Mouse (Mus musculus): ENCODE measurements around the gene Zswim4.
A peak's percentile ranks its signal among the peaks of the same experiment; 100 is the strongest.

Gene Zswim4

DNA sequence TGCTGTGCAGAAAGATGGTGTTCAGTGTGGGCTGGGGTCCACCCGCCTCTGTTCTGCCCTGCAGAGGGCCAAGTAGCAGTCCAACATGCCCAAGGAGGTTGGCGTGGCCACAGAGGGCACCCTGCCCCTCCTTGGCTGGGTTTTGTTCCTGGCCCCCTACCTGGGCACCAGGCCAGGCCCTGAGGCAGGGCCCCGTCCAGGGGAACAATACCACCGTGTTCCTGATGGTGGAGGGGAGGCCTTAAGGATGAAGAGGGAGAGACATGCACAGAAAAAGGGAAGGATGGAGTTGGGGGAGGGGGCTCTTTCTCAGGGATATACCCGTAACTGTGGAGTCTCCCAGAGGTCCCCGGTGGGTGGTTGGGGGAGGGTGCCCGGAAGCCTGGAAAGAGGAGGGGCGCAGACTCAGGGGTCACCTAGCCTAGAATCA lies 36.7 kb downstream of the Zswim4 start:
- no peak for DNase-seq (ENCODE audit: low spot score)

DNA sequence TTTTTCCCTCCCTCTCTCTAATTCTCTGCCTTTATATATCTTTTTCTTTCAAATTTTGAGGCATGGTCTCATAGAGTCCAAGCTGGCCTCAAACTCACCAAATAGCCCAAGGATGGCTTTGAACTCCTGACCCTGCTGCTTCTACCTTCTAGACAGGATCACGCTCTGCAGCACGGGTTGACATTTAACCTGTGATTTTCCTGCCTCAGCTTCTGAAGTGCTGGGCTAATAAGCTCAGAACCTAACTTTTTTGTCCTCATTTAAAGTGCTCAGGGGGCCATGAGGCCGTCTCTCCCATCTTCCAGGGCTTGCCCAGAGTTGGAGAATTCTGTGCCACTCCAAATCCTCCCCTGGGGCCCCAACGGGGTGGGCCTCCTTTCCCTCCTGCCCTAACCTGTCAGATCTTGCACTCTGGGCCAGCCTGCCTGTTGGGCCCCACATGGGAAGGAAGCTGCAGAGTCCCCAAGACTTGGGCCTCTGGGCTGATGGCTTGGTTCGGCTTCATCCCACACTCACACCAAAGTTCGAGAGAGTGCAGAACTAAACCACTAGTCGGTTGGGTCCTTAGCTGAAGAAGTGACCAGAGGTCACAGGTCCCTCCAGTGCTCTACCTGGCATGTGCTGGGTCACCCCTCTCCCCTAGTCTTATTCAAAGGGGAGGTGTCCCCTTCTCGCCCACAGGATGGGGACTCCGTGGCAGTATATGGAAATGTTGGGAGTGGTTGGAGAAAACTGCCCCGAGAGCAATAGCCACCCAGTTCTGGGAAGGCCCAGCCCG lies 37.3 kb downstream of the Zswim4 start:
- DNase-seq (ENCODE audit: low spot score), result no peak

DNA sequence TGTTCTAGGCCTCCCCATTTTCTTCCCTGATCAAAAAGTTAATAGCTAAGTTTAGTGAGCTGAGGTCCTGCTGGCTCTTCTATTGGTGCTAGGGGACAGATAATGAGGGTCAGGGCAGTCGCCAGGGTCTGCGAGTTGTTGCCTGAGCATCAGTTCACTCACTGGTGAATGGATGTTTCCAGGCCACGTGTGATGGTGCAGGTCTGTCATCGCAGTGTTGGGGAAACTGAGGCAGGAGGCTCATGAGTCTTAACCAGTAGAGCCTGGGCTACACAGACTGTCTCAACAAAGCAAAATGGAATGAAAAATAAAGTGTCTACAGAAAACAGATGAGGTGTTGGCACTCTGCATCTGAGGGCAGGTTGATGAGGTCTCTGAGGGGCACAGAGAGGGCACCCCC lies 38.0 kb downstream of the Zswim4 start:
- no peak for DNase-seq (ENCODE audit: low spot score)

DNA sequence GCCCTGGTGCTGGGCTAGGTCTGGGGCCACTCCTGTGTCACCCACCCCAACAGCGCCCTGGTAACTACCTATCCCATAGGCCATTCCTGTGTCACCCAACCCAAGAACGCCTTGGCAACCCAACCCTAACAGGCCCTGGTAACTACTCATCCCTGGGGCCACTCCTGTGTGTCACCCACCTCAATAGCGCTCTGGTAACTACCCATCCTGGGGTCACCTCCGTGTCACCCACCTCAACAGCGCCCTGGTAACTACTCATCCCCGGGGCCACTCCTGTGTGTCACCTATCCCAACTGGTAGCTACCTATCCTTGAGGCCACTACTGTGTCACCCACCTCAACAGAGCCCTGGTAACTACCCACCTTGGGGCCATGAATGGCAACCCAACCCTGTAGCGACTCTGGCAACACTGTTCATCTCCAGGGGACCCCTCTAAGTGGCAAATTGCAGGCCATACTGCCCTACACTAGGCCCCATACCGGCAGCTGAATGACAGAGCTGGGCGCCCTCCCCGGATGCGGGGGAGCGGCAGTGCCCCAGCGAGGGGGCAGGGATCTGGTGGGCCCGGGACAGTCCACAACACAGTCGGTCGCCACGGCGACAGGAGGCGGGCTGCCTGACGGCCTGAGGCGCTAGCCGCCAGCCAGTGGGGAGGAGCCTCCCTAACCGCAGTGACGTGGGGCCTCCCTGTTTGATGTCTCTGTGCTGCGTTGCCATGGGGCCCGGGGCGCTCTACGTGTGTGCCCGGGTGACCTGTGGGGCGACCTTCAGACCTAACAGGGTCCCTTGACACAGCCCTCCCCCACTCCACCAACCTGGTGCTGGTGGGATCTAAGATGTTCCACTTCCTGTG lies 38.7 kb downstream of the Zswim4 start:
- peak; percentile 77 for DNase-seq (ENCODE audit: low spot score)

DNA sequence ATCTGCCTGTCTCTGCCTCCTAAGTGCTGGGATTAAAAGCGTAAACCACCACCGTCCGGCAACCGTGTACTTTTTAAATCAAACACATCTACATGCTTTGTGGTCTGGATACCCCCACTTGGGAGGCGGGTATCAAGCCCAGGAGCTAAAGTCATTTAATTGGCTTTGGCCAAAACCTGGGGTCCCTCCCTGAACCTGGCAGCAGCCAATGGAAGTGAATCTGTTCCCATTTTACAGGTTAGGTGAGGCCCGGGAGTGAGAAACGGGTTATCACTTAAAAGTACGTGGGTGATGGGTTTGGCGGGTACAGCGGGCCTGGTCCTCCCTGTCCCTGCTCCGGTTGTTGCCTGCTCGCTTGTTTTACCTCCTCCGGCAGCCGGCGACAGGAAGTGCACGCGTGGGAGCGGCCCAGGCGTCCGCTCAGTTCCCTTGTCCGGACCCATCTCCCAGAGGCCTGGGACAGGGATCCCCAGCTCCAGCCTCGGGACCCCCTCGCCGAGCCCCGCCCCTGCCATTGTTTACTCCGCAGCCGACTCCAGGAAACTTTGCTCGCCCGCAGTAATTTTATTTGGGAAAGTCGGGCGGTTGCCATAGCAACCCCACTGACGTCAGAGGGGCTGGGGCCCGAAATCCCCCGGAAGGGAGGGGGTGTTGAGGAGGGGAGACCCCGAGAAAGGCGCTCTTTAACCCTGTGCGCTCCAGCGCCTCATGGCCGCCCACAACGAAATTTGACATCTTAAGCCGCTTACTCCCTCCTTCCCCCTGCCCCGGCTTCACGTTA lies 39.5 kb downstream of the Zswim4 start:
- DNase-seq (ENCODE audit: low spot score), result peak; percentile 89

DNA sequence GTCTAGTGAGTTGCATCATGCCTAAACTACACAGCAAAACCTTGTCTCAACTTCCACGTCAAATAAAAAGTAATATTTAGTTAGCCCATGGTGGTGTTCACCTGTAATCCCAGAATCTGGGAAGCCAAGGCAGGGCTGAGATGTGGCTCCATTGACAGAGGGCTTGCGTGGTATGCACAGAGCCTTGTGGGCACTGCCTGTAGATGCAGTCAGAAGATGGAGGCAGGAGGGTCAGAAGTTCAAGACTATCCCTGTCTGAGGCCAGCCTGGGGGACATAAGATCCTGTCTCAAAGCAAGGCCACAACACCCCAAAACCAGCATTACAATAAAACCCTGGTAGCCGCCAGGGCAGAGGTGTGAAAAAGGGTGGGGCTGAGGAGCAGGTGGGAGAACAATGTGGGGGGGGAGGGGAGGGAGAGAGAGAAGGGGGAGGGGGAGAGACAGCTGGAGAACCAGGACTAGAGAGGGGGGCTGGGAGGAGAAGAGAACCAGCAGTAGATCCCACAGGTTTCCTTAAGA lies 42.6 kb downstream of the Zswim4 start:
- DNase-seq (ENCODE audit: low spot score), result no peak

DNA sequence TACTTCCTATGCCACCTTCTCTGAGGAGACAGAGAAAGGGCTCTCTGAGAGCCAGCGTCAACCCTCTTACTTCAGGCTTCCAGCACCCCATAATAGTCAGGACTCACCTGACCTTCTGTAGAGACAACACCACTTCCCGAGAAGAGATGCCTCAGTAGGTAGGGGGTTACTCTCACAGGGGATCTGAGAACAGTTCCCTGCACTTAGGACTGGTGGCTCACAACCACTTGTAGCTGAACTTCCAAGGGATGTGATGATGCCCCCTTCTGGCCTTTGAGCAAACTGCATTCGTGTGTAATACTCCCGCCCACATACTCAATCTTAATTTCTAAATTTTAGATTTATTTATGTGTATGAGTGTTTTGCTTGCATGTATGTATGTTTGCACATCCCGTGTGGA lies 43.3 kb downstream of the Zswim4 start:
- no peak for DNase-seq (ENCODE audit: low spot score)

- DNase-seq (ENCODE audit: low spot score), result no peak
Measured at GRCm38 (mm10) chr8:84193161-84193560, 43.7 kb downstream of the Zswim4 start.

- peak; percentile 77 for DNase-seq (ENCODE audit: low spot score)
Measured at GRCm38 (mm10) chr8:84192555-84192954, 44.3 kb downstream of the Zswim4 start.

DNA sequence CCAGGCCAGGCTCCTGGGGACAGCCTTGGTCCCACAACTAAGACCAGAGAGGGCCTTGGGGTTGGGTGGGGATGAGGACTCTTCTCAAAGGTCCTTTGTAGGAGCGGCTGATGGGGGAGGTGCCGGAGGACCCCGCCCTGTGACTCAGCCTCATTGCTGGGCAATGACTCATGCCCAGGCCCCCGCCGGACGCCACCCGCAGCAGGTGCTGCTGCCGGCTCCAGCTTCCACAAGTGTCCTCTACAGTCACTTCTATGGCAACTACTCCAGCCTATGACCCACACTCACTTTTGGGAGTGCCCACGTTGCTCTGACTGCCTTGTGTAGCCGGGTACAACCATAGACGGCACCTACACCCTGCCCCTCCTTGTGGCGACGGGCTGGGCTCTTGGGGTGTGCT lies 44.8 kb downstream of the Zswim4 start:
- no peak for DNase-seq (ENCODE audit: low spot score)

- DNase-seq (ENCODE audit: low spot score), result no peak
Measured at GRCm38 (mm10) chr8:84190191-84190867, 46.5 kb downstream of the Zswim4 start.

- no peak for DNase-seq (ENCODE audit: low spot score)
Measured at GRCm38 (mm10) chr8:84189603-84190002, 47.3 kb downstream of the Zswim4 start.

- DNase-seq (ENCODE audit: low spot score), result no peak
Measured at GRCm38 (mm10) chr8:84188671-84189070, 48.2 kb downstream of the Zswim4 start.

DNA sequence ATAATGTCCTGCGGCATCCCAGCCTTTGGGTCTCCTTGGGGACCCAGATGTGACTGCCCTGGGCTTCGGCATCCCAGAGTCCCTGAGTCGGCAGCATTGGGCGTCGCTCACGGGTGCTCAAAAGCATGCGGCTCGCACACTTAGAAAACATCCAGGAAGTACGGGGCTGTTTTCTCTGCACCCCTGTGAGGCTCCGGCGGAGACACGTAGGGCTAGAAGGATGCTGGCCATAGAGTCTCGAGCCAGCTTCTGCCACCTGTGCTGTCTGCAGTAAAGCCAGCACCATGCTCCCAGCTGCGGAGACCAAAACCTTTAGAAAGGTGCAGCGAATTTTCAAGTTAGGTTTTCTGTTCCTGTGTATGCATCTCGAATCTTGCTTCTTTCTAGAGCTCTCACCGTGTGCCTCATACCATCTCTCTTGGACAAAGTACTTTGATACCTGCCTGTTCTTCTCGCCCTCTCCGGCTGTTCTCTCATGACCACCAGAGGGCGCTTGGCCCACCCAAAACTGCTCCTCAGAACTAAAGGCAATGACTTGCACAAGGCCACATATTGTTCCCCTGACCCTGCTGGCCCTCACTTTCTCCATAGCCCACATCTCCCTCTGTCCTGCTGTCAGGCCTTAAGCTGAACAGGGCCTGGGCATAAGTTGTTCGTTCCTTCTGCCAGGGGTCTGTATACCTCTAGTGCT lies 49.6 kb downstream of the Zswim4 start:
- DNase-seq (ENCODE audit: low spot score), result no peak

DNA sequence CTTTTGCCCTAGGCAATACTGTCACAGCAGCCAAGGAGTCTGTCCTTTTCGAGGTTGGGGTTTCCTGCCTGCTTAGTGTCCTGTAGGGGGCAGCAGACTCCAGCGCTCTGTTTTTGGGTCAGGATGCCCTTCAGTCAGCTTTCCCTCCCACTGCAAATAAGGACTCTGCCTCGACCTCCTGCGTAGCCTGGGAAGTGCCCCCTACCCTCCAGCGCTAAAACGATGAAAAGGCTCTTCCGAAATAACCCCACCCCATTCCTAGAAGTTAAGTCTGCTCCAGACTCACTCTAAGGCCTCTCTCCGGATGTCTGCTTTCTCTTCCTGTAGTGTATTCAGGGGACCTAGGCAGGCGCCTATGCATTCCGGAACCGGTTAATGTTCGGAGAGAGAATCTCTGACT lies 50.3 kb downstream of the Zswim4 start:
- DNase-seq (ENCODE audit: low spot score), result peak; percentile 68

- no peak for DNase-seq (ENCODE audit: low spot score)
Measured at GRCm38 (mm10) chr8:84185117-84185516, 51.7 kb downstream of the Zswim4 start, which contains the start of gene Nanos3. TSS of gene Nanos3 (minus strand) at chr8:84185217.

GRCm38 (mm10) chr8:84184085-84185043 lies 52.5 kb downstream of the Zswim4 start:
- DNase-seq (ENCODE audit: low spot score), result no peak

GRCm38 (mm10) chr8:84183261-84184084 lies 53.4 kb downstream of the Zswim4 start:
- DNase-seq (ENCODE audit: low spot score), result no peak

- DNase-seq (ENCODE audit: low spot score), result no peak
Measured at GRCm38 (mm10) chr8:84182833-84183232, 54.0 kb downstream of the Zswim4 start.

All from ovary, postnatal 14 days (tissue).